Mouse (Mus musculus): Measurements from ENCODE around the gene Mknk2. TPM values are rescaled to one million over a fixed set of nuclear protein-coding genes. Genes with fewer than 3 reads are reported as not detected.

Gene Mknk2
- polyA plus RNA-seq (2015; fragmentation: Nextera tagmentation; extraction: Ambion mirVana): 52.3 and 55.1 TPM in 2 replicates

- ATAC-seq: peak; percentile 34; the same call in 1 of the 2 replicates
- peaks cover 56% of the 10 kb centered on the region for H3K4me1 ChIP-seq
- WGBS: 19% methylated on average over 8 of the region's 8 CpGs
- no peaks in the 10 kb centered on the region for H3K27me3 ChIP-seq
- peak within 1 kb of the TSS; percentile 70 for H3K4me2 ChIP-seq
- peak within 1 kb of the TSS; percentile 80 for H3K9ac ChIP-seq
- no peaks in the 10 kb centered on the region for H3K9me3 ChIP-seq (replicated peaks)
- H3K27ac ChIP-seq: peak within 1 kb of the TSS; percentile 97
- H3K36me3 ChIP-seq (ENCODE audit: poor library complexity, severe bottlenecking): peaks cover 16% of the 10 kb centered on the region; the same call in 1 of the 2 replicates
- peak within 1 kb of the TSS; percentile 99 for H3K4me3 ChIP-seq
Observed at GRCm38 (mm10) chr10:80677942-80678436, at the start of gene Mknk2. Gene Mknk2, minus strand, starts transcription at chr10:80678112.

GRCm38 (mm10) chr10:80717281-80717680 lies 39.4 kb upstream of the Mknk2 start:
- ATAC-seq: no peak
- Histone ChIP-seq H3K9me3 (replicated peaks) (no peaks in the 10 kb centered on the region), H3K27me3 (no peaks in the 10 kb centered on the region), H3K9ac (no peak overlapping the region), H3K4me1 (no peaks in the 10 kb centered on the region), H3K4me3 (no peak overlapping the region), H3K4me2 (no peak overlapping the region), H3K36me3 (ENCODE audit: poor library complexity, severe bottlenecking) (peaks cover 98% of the 10 kb centered on the region), H3K27ac (no peak overlapping the region)
- WGBS: 82% methylated on average over 1 of the region's 1 CpGs

DNA sequence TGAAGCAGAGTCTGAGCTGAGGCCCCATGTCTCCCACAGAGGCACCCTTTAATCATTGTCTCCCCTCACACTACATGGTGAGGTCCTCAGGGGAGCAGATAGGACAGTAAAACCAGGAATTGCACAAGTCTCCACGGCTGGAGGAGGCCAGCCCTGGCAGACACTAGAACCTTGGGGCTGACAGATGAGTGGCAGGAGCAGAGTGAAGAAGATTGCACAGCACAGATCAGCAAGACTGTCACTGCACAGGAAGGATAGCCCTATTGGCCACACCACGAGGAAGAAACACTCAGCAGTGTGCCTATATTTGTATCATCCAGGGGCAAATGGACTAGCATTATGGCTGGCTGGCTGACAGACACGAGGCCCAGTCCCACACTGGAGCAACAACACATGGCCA lies 32.9 kb upstream of the Mknk2 start:
- WGBS: 91% methylated on average over 3 of the region's 3 CpGs
- no peak for ATAC-seq

GRCm38 (mm10) chr10:80705479-80705878 lies 27.6 kb upstream of the Mknk2 start:
- WGBS: 84% methylated on average over 3 of the region's 3 CpGs
- ATAC-seq: no peak

More for the DNA sequence above, 32.9 kb upstream of the Mknk2 start:
- no peaks in the 10 kb centered on the region for H3K9me3 ChIP-seq (replicated peaks)
- H3K27ac ChIP-seq: no peak overlapping the region
- H3K9ac ChIP-seq: no peak overlapping the region
- H3K4me1 ChIP-seq: no peaks in the 10 kb centered on the region
- H3K36me3 ChIP-seq (ENCODE audit: poor library complexity, severe bottlenecking): peaks cover 100% of the 10 kb centered on the region
- no peak overlapping the region for H3K4me3 ChIP-seq
- H3K4me2 ChIP-seq: no peak overlapping the region
- no peaks in the 10 kb centered on the region for H3K27me3 ChIP-seq

GRCm38 (mm10) chr10:80705033-80705432 lies 27.1 kb upstream of the Mknk2 start:
- H3K4me3 ChIP-seq: no peak overlapping the region
- H3K27me3 ChIP-seq: no peaks in the 10 kb centered on the region
- peaks cover 48% of the 10 kb centered on the region for H3K36me3 ChIP-seq (ENCODE audit: poor library complexity, severe bottlenecking)
- 0 out of 2 replicates have a peak overlapping the region, but pooled peaks have one; percentile 9 for H3K9ac ChIP-seq
- 73% methylated on average over 3 of the region's 3 CpGs for WGBS
- H3K4me2 ChIP-seq: no peak overlapping the region
- no peaks in the 10 kb centered on the region for H3K9me3 ChIP-seq (replicated peaks)
- no peak for ATAC-seq
- peaks cover 32% of the 10 kb centered on the region for H3K4me1 ChIP-seq
- no peak overlapping the region for H3K27ac ChIP-seq

More at GRCm38 (mm10) chr10:80705479-80705878, 27.6 kb upstream of the Mknk2 start:
- no peak overlapping the region for H3K4me3 ChIP-seq
- no peaks in the 10 kb centered on the region for H3K9me3 ChIP-seq (replicated peaks)
- H3K4me1 ChIP-seq: peaks cover 27% of the 10 kb centered on the region
- no peak overlapping the region for H3K4me2 ChIP-seq
- no peak overlapping the region for H3K9ac ChIP-seq
- H3K27me3 ChIP-seq: no peaks in the 10 kb centered on the region
- H3K27ac ChIP-seq: no peak overlapping the region
- peaks cover 52% of the 10 kb centered on the region for H3K36me3 ChIP-seq (ENCODE audit: poor library complexity, severe bottlenecking)

DNA sequence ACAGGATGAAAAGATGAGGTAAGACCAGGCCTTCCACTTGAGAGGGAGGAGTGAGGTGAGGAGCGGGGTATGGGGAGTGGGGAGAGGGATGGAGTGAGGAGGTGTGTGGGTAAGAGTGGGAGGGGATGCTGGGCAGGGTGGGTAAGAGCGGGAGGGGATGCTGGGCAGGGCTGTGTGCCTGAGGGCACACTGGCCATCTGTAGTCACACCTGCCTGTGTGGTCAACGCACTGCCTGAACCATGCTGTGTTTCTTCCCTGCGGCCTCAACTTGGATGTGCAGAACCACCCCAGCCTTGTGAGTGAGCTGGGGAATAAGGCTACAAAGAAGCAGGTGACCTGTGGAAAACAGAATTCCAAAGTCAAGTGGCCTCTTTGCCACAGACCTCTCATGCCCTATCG lies 26.5 kb upstream of the Mknk2 start:
- Histone ChIP-seq H3K4me1 (peaks cover 38% of the 10 kb centered on the region), H3K36me3 (ENCODE audit: poor library complexity, severe bottlenecking) (peaks cover 42% of the 10 kb centered on the region), H3K4me2 (no peak overlapping the region), H3K27ac (no peak overlapping the region), H3K27me3 (no peaks in the 10 kb centered on the region), H3K4me3 (no peak overlapping the region), H3K9ac (no peak overlapping the region), H3K9me3 (replicated peaks) (no peaks in the 10 kb centered on the region)
- 86% methylated on average over 5 of the region's 5 CpGs for WGBS
- ATAC-seq: no peak

DNA sequence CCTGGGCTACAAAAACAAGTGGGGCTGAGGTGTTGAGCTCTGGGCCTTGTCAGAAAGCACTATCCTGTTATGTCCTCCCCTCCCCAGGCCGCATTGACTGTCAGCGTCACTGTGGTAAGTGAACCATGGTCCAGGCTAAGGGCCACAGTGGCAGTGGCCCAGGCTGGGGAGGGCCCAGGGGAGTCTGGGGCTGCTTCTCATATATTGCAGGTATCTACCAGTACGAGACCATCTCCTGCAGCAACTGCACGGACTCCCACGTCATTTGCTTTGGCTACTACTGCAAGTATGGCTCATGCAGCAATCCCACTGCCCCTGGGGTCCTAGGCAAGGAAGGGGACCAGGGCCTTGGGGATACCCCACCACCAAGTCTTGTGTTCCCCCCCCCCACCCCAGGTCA lies 25.7 kb upstream of the Mknk2 start:
- Histone ChIP-seq H3K27me3 (no peaks in the 10 kb centered on the region), H3K4me3 (peak overlapping the region; percentile 74; the same call in 1 of the 2 replicates), H3K9ac (0 out of 2 replicates have a peak overlapping the region, but pooled peaks have one; percentile 63), H3K4me2 (peak overlapping the region; percentile 75), H3K4me1 (peaks cover 39% of the 10 kb centered on the region), H3K36me3 (ENCODE audit: poor library complexity, severe bottlenecking) (peaks cover 38% of the 10 kb centered on the region), H3K9me3 (replicated peaks) (no peaks in the 10 kb centered on the region), H3K27ac (no peak overlapping the region)
- 89% methylated on average over 5 of the region's 5 CpGs for WGBS
- no peak for ATAC-seq

- no peaks in the 10 kb centered on the region for H3K9me3 ChIP-seq (replicated peaks)
- WGBS: 2% methylated on average over 47 of the region's 47 CpGs
- H3K9ac ChIP-seq: peak overlapping the region; percentile 63
- H3K4me3 ChIP-seq: peak overlapping the region; percentile 74
- H3K4me1 ChIP-seq: peaks cover 47% of the 10 kb centered on the region
- peak overlapping the region; percentile 88 for H3K27ac ChIP-seq
- peaks cover 34% of the 10 kb centered on the region for H3K36me3 ChIP-seq (ENCODE audit: poor library complexity, severe bottlenecking)
- ATAC-seq: peak; percentile 85
- H3K27me3 ChIP-seq: no peaks in the 10 kb centered on the region
- H3K4me2 ChIP-seq: peak overlapping the region; percentile 75
Observed at GRCm38 (mm10) chr10:80702536-80703390, 24.9 kb upstream of the Mknk2 start.

DNA sequence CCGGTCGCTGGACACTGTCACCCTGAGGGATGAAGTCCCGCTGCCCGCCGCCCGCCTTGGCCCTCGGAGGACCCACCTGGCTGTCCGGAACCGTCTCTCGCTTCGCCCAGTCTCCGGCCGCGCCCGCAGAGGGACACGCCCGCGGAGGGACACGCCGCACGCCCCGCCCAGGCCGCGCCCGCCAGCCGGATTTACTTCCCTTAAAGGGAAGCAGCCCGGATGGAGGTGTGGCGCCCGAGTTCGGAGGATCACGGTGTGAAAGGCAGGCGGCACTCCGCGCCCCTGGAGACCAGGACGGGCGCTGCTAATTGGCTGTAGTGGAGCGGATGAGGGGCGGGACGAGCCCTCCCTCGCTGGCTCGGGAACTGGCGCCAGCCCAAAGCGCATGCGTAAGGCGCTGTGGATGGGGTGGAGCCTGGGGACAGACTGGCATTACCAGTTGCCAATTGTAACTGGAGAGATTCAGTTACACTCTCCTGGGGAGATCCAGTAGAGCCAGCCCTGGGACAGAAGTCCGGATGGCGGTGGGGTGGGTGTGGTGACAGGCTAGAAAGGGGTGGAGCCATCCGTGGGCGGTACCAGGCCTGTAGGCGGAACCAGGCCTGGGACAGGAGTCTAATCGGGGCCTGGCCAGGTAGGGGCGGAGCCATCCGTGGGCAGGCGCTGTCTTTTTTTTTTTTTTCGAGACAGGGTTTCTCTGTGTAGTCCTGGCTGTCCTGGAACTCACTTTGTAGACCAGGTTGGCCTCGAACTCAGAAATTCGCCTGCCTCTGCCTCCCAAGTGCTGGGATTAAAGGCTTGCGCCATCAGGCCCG lies 24.0 kb upstream of the Mknk2 start, which contains the start of the genes Mob3a and Izumo4:
Gene Mob3a, minus strand, starts transcription at position 257 of the 815 bp plus-strand sequence.
Gene Izumo4, plus strand, starts transcription at position 464 of the 815 bp plus-strand sequence.
- peaks cover 49% of the 10 kb centered on the region for H3K4me1 ChIP-seq
- under 1% methylated on average over 57 of the region's 59 CpGs for WGBS
- H3K9me3 ChIP-seq (replicated peaks): no peaks in the 10 kb centered on the region
- no peaks in the 10 kb centered on the region for H3K27me3 ChIP-seq
- peak within 1 kb of the TSS; percentile 74 for H3K4me3 ChIP-seq
- H3K36me3 ChIP-seq (ENCODE audit: poor library complexity, severe bottlenecking): peaks cover 25% of the 10 kb centered on the region
- ATAC-seq: peak; percentile 97
- H3K27ac ChIP-seq: peak within 1 kb of the TSS; percentile 88
- H3K9ac ChIP-seq: peak within 1 kb of the TSS; percentile 83
- H3K4me2 ChIP-seq: peak within 1 kb of the TSS; percentile 75

GRCm38 (mm10) chr10:80700732-80701131 lies 22.8 kb upstream of the Mknk2 start:
- no peak overlapping the region for H3K27ac ChIP-seq
- peaks cover 49% of the 10 kb centered on the region for H3K4me1 ChIP-seq
- H3K27me3 ChIP-seq: no peaks in the 10 kb centered on the region
- peaks cover 13% of the 10 kb centered on the region for H3K36me3 ChIP-seq (ENCODE audit: poor library complexity, severe bottlenecking)
- ATAC-seq: no peak
- 47% methylated on average over 4 of the region's 4 CpGs for whole genome bisulfite sequencing
- peak overlapping the region; percentile 83 for H3K9ac ChIP-seq
- no peaks in the 10 kb centered on the region for H3K9me3 ChIP-seq (replicated peaks)
- H3K4me3 ChIP-seq: peak overlapping the region; percentile 74
- peak overlapping the region; percentile 75 for H3K4me2 ChIP-seq

DNA sequence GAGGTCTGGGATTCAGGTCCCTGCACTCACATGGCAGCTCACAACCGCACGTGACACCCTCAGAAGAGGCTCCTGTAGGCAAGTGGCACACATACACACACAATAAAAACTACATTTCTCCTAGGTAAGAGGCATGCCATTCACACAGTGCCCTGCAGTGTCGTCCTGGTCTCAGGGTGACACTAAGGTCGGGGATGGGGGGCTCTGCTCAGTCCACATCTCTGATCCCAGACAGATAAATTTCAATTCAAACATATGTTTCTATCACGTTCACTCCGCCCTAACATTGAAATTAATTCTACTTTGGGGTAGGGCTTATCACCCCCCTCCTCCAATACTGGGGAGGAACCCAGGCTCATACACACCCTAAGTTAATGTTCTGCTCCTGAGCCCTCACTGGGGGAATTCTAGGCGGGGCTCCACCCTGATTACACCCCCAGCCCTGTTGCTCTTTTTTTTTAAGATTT lies 22.2 kb upstream of the Mknk2 start:
- no peaks in the 10 kb centered on the region for H3K9me3 ChIP-seq (replicated peaks)
- no peak overlapping the region for H3K4me3 ChIP-seq
- no peak overlapping the region for H3K9ac ChIP-seq
- peaks cover 49% of the 10 kb centered on the region for H3K4me1 ChIP-seq
- peaks cover 11% of the 10 kb centered on the region for H3K36me3 ChIP-seq (ENCODE audit: poor library complexity, severe bottlenecking)
- WGBS: 89% methylated on average over 7 of the region's 7 CpGs
- H3K4me2 ChIP-seq: peak overlapping the region; percentile 75
- H3K27ac ChIP-seq: no peak overlapping the region
- no peaks in the 10 kb centered on the region for H3K27me3 ChIP-seq
- no peak for ATAC-seq

Data from forebrain, embryonic 13.5 days (tissue).